Mouse (Mus musculus): ENCODE measurements around the gene Idh3b.

DNA sequence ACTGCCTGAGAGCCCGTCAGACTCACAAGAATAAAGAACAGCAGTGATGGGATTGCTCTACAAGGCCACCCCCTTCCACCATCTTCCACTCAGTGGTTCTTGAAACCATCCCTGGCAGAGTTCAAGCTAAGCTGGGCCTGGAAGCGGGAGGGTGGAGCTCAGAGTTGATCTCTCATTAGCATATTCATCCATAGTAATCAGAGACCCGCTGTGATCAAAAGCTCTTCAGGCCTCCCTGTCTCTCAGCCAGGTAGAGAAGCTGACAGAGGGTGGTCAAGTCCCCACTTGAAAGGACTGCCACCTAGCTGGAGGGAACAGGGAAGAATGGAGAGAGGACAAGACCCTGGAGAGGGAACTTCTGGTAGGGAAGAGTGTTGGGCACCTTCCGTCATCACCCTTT is 18.7 kb upstream of the Idh3b start:
- no peak for TF ChIP-seq CTCF (IDR thresholded peaks at IDR 0.05; ENCODE audit: low read depth, low read length)
- no peak for TF ChIP-seq POLR2A (IDR thresholded peaks at IDR 0.05; ENCODE audit: insufficient read depth, low read length)
- no peak for TF ChIP-seq EP300 (IDR thresholded peaks at IDR 0.05; ENCODE audit: insufficient read depth, low read depth, low read length)

Data from ES-Bruce4 (cell line).